Mouse (Mus musculus): ENCODE data around the gene Gimap1.

Gene Gimap1

DNA sequence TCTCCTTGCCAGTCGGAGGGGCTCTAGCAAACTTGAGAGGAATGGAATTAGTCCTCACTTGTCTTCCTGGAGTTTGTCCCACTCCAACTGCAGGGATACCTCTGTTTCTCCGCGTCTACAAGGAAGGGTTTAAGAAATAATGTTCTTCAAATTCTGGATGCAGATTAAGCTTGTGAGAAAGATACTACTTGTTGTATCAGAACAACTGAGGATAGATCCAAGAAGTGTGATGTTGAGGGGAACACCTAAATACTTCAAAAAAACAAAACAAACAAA, 864 bp downstream of the Gimap1 start:
- no peak for DNase-seq (ENCODE audit: low read depth, low spot score)

DNA sequence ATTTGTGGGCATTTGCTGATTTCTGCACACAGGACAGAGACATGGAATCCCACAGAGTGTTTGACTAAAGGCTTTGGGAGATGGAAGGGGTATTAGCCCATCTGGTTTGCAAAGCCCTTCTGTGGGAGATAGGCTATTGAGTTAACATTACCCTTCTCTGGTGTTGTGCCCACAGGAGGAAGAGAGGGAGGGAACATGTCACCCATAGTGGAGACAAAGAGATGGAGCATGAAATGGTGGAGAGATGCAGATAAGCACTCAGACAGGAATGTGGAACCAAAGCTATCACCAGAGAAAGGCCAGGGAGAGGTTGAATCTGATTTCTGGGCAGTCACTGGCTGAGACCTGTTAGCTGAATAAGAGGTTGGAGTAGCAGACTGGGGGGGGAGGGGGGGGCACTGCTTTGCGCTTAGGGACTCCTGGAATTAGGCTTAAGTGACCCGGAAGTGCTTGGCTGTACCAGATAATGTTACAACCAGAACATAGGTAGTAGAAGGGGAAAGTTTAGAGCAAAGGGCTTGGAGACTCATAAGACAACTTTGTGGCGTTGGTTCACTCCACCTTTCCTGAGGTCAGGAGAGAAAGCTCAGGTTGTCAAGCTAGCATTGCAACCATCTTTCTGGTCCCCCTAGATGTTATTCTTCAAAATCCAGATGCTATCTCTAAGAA, 1.8 kb downstream of the Gimap1 start:
- DNase-seq (ENCODE audit: low read depth, low spot score) = no peak

- DNase-seq (ENCODE audit: low read depth, low spot score) = no peak
These were observed 2.4 kb downstream of the Gimap1 start for GRCm38 (mm10) chr6:48741273-48741672.

DNA sequence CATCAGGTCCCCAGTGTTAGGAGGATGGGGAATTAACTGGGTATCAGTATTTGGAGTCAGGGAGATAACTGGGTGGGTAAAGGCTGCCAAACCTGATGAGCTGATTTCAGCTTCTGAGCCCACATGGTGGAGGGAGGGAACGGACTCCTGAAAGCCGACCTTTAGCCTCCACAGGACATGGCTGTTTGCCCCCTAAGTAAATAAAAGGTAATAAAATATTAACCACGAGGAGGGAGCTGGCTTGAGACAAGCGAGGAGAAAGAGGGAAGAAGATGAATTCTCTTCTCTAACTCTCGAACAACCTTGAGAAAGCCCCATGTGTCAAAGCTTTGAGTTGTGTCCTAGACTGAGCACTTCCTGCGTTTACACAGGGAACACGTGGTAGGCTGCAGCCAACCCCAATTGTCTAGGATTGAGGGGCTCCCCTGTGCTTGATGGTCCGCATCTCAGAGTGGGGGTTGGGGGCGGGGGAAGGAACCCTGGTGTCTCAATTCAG, 2.9 kb downstream of the Gimap1 start:
- no peak for DNase-seq (ENCODE audit: low read depth, low spot score)

DNA sequence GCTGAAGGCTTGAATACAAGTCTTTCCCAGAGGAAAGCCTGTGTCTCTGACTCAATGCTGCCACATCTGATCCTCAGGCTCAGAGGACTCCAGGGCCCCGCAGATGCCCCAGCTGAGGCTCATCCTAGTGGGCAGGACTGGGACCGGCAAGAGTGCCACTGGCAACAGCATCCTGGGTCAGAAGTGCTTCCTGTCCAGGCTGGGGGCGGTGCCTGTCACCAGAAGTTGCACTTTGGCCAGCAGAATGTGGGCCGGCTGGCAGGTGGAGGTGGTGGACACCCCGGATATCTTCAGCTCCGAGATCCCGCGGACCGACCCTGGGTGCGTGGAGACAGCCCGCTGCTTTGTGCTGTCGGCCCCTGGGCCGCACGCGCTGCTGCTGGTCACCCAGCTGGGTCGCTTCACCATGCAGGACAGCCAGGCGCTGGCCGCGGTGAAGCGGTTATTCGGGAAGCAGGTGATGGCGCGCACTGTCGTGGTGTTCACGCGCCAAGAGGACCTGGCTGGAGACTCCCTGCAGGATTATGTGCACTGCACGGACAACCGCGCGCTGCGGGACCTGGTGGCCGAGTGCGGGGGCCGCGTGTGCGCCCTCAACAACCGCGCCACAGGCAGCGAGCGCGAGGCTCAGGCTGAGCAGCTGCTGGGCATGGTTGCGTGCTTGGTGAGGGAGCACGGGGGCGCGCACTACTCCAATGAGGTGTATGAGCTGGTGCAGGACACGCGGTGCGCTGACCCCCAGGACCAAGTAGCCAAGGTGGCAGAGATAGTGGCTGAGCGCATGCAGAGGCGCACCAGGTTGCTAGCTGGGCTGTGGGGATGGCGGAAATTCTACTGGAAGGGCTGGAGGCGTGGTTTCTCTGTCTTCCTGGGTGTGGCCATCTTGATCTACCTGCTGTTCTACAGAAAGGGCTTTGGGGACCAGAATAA, 3.8 kb downstream of the Gimap1 start:
- no peak for DNase-seq (ENCODE audit: low read depth, low spot score)

DNA sequence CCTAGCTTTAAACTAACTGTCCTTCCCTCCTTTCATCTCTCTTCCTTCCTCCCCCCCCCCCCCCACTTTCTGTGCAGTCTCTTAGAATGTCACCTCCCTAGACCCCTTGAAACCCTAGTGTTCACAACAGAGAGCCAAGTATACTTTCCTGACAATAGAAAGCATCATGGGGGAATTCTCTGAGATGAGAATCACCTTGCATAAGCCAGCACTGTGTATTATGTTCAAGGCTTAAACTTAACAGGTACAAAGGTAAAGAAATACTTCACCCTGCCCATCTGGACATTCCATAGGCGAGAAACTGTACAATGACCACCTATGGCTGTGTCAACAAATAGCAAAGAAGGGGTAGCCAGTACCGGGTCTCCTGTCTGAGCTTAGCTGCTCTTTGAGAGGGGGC, 6.6 kb downstream of the Gimap1 start:
- DNase-seq (ENCODE audit: low read depth, low spot score) = no peak

- DNase-seq (ENCODE audit: low read depth, low spot score) = no peak
These were observed 7.4 kb downstream of the Gimap1 start, which contains the start of gene Gimap5 for GRCm38 (mm10) chr6:48745959-48746889. Gene Gimap5, plus strand, starts transcription at chr6:48746197.

- DNase-seq (ENCODE audit: low read depth, low spot score) = no peak
These were observed 8.5 kb downstream of the Gimap1 start for GRCm38 (mm10) chr6:48747091-48747966.

DNA sequence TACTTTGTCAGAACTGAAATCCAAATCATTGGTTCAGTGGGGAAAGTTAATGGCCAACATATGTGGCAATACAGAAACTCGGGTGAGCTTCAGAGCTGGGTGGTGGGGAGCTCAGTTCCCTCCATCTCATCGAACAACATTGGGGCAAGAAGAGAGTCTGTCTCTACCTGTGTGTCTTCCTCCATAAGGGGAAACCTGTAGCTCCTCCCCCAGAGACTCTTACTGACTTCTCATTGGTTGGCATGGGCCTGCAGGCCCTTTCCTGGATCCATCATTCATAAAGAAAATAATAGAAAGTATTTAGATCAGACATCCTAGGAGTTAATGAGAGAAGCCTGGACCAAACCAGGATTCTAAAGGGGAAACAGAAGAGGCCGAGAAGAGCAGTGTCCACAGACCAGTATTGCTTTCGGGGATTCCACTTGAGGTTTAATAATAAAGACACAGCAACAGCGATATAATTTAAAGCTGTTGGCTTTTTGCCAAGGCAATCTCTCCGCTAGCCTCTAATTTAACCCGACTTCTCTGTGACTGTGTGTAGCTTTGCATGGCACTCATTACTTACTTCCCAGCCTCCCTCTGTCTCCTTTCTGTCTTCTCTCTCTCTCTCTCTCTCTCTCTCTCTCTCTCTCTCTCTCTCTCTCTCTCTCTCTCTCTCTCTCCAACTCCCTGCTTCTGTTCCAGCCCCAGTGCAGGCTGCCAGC, 24.9 kb downstream of the Gimap1 start:
- DNase-seq (ENCODE audit: low read depth, low spot score) = no peak

DNA sequence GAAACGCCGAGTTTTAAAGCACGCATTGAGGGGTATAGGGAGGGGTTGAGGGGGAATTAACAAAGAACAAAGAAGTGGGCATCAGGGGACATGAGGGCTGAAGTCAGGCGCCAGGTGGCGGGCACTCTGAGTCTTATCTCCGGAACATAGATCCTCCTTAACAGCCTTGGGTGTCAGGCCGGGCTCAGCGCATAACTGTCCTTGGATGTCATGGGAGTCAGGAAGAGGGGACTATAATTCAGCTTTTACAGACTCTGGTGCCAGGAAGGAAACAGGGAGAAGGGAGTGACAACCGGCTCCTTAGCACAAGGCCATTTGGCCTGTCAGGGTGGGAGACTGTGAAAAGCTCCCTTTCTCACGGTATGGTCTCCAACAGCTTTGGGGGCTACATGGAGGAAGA, 25.6 kb downstream of the Gimap1 start:
- no peak for DNase-seq (ENCODE audit: low read depth, low spot score)

DNA sequence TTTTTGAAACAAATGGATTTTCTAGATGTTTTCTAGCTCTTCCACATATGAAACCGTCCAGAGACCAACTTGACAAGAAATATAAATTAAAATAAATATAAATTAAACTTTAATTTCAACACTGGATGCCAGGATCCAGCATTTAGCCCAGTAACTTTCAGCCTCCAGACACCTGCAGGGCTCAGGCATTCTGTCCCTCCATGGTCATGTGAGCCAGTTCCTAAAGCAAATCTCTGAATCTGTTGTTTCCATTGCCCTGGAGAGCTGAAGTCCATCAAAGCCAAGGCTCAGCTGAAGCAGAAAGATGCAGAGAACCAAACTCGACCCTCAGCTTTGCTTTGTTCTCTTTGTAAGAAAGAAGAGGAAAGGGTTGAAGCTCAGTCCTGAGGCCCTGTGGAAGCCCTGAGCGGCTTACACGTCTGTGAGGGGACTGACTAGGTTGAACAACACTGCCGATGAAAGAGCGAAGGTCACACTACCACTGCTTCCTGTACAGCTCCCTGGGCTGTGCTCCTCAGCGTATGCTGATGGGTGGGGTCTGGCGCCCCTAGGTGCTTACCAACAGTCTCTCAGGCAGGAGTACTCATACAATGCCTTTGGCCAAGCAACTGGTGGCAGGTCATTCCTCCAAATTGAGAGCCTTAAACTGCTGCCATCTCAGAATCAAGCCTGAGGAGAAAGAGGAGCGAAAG, 29.5 kb downstream of the Gimap1 start:
- DNase-seq (ENCODE audit: low read depth, low spot score) = no peak

DNA sequence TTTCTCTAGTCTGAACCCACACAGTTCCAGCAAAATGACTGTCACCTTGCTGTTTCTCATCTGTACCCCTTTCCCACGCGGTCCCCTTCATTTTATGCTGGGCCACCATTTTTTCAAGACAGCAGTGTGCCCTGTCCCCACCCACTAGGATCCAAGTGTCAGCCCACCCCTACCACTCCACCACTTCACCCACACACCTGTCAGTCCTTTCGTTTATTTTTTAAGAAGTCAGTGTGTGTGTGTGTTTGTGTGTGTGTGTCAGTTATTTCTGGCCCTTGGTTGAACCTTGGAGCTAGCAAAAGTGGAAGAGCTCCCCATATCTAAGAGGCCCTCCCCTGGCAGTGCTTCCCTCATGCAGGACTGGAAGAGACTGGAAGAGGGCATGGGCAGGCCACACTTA, 30.1 kb downstream of the Gimap1 start:
- DNase-seq (ENCODE audit: low read depth, low spot score) = no peak

DNA sequence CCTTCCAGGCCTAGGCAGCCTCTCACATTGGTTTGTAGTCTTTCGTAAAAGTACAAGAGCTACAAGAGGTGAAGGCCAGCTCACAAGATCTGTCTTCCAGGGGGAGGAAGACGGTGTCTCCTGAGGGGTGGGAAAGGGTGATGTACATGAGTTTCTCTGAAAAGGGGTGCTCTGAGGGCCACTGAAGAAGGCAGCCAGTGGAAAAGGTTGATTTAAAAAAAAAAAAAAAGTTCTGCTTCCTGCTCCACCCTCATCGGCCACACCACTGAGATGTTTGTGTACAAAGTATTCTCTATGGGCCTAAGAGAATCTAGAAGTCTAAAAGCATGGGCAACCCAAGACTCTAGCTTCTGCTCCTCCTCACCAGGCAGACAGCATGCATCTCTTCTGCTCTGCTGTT, 31.8 kb downstream of the Gimap1 start, which contains the start of gene Gimap3:
Gene Gimap3 (minus strand): TSS at position 156 of the 400 bp plus-strand sequence.
- DNase-seq (ENCODE audit: low read depth, low spot score) = no peak

- DNase-seq (ENCODE audit: low read depth, low spot score) = peak; percentile 78
These were observed 33.2 kb downstream of the Gimap1 start for GRCm38 (mm10) chr6:48772030-48772429.

DNA sequence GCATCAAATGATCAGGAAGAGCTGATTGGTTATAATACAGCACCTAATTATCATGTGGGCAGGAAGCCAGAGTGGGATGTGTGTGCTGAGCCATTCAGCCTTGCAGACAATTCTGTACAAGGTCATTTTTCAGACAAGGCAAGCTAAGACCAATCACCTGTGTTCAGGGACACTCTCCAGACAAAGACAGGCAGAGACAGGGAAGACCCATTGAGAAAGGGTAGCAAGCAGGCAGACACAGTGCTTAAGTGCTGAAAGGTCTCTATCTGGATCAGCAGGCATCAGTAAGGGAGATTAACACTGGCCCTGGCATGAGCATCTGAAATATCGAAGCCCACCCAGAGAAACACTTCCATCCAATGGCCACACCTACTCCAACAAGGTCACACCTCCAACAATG, 45.6 kb downstream of the Gimap1 start:
- no peak for DNase-seq (ENCODE audit: low read depth, low spot score)

DNA sequence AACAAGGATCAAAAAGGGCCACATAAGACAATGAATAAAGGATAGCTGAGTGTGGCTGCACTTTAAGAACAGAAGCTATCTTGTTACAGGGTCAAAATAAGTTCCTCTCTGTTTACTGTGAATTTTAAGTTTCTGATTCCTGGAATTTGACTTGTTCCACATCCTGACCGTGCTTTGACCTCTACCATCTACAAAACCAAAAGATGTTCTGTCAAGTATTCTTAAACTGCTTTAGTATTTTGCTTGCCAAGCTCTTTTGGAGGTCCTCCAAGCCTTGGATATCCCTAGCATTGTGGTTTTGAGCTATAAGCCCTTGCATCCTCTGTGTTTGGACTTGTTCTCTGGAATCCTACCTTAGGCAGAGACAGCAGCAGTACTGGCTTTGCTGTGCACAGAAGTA, 46.3 kb downstream of the Gimap1 start:
- DNase-seq (ENCODE audit: low read depth, low spot score) = no peak

DNA sequence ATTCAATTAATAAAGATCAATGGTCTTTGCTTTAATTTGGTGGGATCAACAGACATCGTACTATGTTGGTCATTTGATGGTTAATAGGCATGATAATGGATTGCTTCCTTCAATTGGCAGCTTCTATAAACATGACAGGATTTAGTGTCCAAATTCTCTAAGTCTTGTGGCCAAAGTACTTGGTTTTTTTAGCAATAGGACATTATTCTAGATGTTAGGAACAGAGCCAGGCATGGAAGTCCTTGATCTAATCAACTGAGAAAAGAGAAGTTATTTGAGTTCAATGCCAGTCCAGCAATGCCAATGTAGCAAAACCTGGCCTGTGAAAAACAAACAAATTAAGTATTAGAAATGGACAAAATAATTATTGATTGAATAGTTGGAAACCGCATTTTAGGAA, 46.7 kb downstream of the Gimap1 start:
- no peak for DNase-seq (ENCODE audit: low read depth, low spot score)

DNA sequence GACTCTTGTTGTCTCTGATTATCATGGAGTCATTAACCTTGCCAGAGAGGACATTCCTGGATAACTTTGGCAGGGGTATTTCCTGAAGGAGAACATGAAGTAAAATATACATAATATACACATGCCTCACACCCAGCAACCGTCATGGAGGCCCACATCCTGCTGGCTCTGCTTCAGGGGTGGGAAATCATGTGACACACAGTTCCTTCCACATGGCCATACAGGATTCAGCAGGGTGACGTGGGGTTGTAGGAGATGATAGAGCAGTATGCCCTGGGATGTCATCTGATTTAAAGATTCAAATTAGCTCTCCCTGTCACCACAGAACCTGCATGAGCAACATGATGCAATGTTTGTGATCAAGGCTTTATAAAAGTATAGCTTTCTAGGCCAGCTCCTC, 49.0 kb downstream of the Gimap1 start:
- DNase-seq (ENCODE audit: low read depth, low spot score) = no peak
